Mouse (Mus musculus): ENCODE data around the gene Kif21b. TPM values are rescaled to one million over a fixed set of nuclear protein-coding genes. Genes with fewer than 3 reads are reported as not detected.

Kif21b gene
- polyA plus RNA-seq, 1 experiment from 2014 or later: 2.4 TPM

DNA sequence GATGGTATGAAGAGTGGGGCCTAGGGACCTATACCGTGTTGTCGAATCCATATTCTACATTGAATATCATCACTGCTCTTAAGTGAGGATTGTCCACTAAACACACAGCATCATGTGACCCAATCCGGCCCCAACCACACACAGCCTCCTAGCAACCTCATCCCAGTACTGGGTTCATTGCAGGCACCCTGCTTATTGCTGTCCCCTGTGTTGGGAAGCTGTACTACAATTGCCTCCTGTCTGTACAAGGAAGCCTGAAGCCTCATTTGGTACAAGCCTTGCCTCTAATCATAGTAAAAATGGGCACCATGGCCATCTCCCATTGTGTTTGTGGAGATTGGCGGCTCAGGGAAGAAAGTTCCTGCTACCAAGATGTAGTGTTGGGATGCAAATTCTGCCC lies 25.1 kb downstream of the Kif21b start:
- in situ Hi-C loops (cut with MboI; ENCODE audit: low pct_unique_long_range_greater_than_20kb): no loop called here
- DNase-seq (ENCODE audit: low read depth, low spot score) (no peak), ATAC-seq (no peak)
- TF ChIP-seq CTCF (IDR thresholded peaks at IDR 0.05): no peak
- ChIA-PET POLR2A (no interaction called here), CTCF (interaction anchor here (1.2 kb wide), 1 partner anchor 20 kb away, joined by 3 read pairs; no protein-coding TSS in a partner anchor)
- H3K27me3 ChIP-seq: no peaks in the 10 kb centered on the region

DNA sequence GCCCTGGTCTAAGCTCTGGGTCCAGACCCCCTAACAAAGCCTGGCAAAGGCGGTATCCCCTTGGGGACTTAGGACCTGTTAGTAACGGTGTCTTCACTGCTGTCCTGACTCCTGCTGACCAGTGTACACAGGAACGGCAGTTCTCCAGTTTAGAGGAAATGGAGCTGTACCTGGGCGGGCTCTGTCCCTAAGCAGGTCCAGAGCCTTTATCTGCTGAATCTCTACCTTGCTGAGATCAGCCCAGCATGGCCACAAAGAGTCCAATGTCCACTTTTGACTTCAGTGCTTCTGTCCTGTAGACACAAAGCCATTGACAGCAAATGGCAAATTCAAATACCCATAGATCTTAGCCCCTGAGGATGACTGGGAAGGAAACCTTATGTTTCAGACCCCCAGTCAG lies 25.8 kb downstream of the Kif21b start:
- ChIA-PET CTCF (no interaction called here), POLR2A (no interaction called here)
- TF ChIP-seq CTCF (IDR thresholded peaks at IDR 0.05): no peak
- DNase-seq (ENCODE audit: low read depth, low spot score) (no peak), ATAC-seq (no peak)
- in situ Hi-C loops (cut with MboI; ENCODE audit: low pct_unique_long_range_greater_than_20kb): no loop called here
- H3K27me3 ChIP-seq: no peaks in the 10 kb centered on the region

DNA sequence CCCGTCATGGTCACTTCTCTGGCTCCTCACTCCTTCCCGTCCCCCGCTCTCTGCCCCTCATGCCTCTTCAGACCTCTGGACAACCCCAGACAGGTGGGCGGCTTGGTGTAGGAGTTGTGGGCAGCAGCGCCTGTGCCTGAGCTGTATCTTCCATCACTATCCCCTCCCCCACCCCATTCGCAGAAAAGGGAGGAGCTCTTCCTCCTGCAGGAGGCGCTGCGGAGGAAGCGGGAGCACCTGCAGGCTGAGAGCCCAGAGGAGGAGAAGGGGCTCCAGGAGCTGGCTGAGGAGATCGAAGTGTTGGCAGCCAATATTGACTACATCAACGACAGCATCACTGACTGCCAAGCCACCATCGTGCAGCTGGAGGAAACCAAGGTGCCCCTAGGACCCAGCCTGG lies 28.6 kb downstream of the Kif21b start:
- in situ Hi-C loops (cut with MboI; ENCODE audit: low pct_unique_long_range_greater_than_20kb): loop anchor here (10.0 kb wide), 1 partner anchor 45 kb away; no protein-coding TSS in a partner anchor
- CTCF ChIA-PET: no interaction called here
- no peak for TF ChIP-seq CTCF (IDR thresholded peaks at IDR 0.05)
- no peaks in the 10 kb centered on the region for H3K27me3 ChIP-seq
- DNase-seq (ENCODE audit: low read depth, low spot score) (no peak), ATAC-seq (no peak)
- POLR2A ChIA-PET: no interaction called here

DNA sequence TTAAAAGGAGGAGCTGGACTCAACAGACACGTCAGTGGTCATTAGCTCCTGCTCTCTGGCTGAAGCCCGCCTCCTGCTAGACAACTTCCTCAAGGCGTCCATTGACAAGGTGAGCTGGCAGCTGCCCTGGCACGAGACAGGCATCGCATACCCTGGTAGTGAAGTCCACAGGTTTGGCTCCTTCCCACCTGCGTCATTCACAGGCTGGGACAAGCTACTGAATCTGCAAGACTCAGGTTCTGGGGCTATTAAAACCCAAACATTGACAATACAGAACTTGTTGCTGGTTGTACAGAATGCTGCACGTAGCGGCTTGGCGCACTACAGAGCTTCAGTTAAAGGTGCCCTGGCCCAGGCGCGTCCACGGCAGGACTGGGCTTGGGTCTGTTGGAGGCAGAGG lies 29.1 kb downstream of the Kif21b start:
- in situ Hi-C loops (cut with MboI; ENCODE audit: low pct_unique_long_range_greater_than_20kb): loop anchor here (10.0 kb wide), 1 partner anchor 45 kb away; no protein-coding TSS in a partner anchor
- CTCF ChIA-PET: interaction anchor here (1.1 kb wide), 1 partner anchor 10 kb away, joined by 5 read pairs; no protein-coding TSS in a partner anchor
- ATAC-seq (no peak), DNase-seq (ENCODE audit: low read depth, low spot score) (no peak)
- no peaks in the 10 kb centered on the region for H3K27me3 ChIP-seq
- POLR2A ChIA-PET: no interaction called here
- no peak for TF ChIP-seq CTCF (IDR thresholded peaks at IDR 0.05)

DNA sequence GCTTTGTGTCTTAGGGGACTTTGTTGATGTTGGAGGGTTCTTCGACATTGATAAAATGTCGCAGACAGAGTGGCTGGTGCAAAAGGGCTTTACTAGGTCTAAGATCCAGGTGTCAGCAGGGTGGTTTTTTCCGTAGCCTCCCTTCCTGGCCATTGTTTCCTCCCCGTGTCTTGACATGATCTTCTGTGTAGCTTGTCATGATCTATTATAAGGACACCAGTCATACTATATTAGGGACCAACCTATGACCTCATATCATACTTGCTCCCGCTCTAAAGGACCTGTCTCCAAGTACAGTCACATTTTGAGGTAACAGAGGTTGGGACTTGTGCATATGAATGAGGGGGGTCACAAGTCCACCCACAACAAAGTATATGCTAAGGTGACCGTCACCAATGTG lies 29.7 kb downstream of the Kif21b start:
- ChIA-PET CTCF (interaction anchor here (1.1 kb wide), 1 partner anchor 9 kb away, joined by 5 read pairs; no protein-coding TSS in a partner anchor), POLR2A (no interaction called here)
- TF ChIP-seq CTCF (IDR thresholded peaks at IDR 0.05): no peak
- in situ Hi-C loops (cut with MboI; ENCODE audit: low pct_unique_long_range_greater_than_20kb): loop anchor here (10.0 kb wide), 1 partner anchor 46 kb away; no protein-coding TSS in a partner anchor
- H3K27me3 ChIP-seq: no peaks in the 10 kb centered on the region
- DNase-seq (ENCODE audit: low read depth, low spot score): no peak
- ATAC-seq: no peak

DNA sequence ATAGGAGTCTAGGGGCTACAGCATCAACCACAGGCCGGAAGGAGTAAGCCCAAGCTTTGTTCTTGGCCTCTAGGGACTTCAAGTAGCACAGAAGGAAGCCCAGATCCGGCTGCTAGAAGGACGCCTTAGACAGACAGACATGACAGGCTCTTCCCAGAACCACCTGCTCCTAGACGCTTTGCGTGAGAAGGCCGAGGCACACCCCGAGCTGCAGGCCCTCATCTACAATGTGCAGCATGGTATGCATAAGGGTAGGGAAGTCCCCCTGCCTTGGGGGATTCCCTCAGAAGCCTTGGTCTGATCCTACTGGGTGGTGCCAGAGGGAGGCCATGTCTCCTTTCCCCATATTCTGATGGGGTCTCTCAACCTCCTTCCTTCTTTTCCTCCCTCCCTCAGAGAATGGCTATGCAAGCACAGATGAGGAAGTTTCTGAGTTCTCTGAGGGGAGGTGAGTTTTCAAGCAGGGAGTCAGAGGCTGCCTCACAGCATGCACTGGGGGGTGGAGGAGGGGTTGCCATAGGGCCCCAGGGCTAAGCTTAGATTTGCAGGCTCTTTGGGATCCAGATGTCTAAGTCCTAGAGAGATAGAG lies 30.2 kb downstream of the Kif21b start:
- no peak for TF ChIP-seq CTCF (IDR thresholded peaks at IDR 0.05)
- ATAC-seq: no peak
- CTCF ChIA-PET: interaction anchor here (1.1 kb wide), 1 partner anchor 9 kb away, joined by 5 read pairs; no protein-coding TSS in a partner anchor

DNA sequence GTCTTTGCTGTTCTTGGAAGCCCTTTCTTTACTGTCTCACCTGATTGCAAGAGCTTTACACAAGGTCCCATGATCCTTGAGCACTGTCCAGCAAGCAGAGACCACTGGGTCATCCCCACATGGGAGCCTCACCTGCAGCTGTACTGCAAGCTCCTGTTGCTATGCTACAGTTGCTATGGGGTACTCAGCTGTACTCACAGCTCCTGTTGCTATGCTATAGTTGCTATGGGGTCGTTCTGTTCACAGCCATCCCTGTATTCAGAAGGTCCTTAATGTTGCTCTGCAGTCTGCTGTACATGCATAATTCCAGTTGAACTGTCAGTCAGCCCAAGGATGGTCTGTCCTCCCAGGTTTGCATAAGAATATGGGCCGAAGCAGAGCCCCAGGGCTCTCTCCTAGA lies 34.2 kb downstream of the Kif21b start:
- in situ Hi-C loops (cut with MboI; ENCODE audit: low pct_unique_long_range_greater_than_20kb): loop anchor here (10.0 kb wide), 1 partner anchor 51 kb away; no protein-coding TSS in a partner anchor
- ATAC-seq (no peak), DNase-seq (ENCODE audit: low read depth, low spot score) (no peak)
- ChIA-PET CTCF (interaction anchor here (2.5 to 4.3 kb wide), 2 partner anchors 11 to 49 kb away, joined by 12 to 46 read pairs; no protein-coding TSS in a partner anchor), POLR2A (no interaction called here)
- H3K27me3 ChIP-seq: no peaks in the 10 kb centered on the region
- TF ChIP-seq CTCF (IDR thresholded peaks at IDR 0.05): no peak

More for the DNA sequence above, 30.2 kb downstream of the Kif21b start:
- H3K27me3 ChIP-seq: no peaks in the 10 kb centered on the region
- no peak for DNase-seq (ENCODE audit: low read depth, low spot score)
- POLR2A ChIA-PET: no interaction called here
- in situ Hi-C loops (cut with MboI; ENCODE audit: low pct_unique_long_range_greater_than_20kb): loop anchor here (10.0 kb wide), 1 partner anchor 47 kb away; no protein-coding TSS in a partner anchor

DNA sequence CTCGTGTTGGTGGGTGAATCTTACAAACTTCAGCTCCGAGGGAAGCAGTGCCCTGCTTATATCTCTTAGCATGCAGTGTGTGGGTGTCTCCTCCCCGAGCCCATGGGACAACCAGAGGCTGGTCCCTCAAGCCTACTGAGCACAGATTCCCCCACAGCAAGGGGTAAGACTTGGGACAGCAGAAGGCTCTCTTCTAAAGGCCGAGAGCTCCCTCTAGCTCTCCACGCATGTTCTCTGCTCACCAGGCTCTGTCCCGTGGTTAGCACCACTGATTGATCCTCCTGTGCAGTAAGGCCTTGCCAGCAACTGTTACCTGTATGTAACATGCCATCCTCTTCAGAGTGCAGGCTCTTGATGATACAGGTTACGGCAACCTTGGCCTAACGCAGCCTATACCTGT lies 36.5 kb downstream of the Kif21b start:
- POLR2A ChIA-PET: no interaction called here
- in situ Hi-C loops (cut with MboI; ENCODE audit: low pct_unique_long_range_greater_than_20kb): loop anchor here (10.0 kb wide), 1 partner anchor 53 kb away; no protein-coding TSS in a partner anchor
- ATAC-seq: no peak
- CTCF ChIA-PET: interaction anchor here (0.6 to 4.3 kb wide), 14 partner anchors 20 to 296 kb away, joined by 3 to 46 read pairs (median 4); partner anchors contain the start of gene Ascl5
- TF ChIP-seq CTCF (IDR thresholded peaks at IDR 0.05): no peak
- peak; percentile 4 for DNase-seq (ENCODE audit: low read depth, low spot score)
- no peaks in the 10 kb centered on the region for H3K27me3 ChIP-seq

DNA sequence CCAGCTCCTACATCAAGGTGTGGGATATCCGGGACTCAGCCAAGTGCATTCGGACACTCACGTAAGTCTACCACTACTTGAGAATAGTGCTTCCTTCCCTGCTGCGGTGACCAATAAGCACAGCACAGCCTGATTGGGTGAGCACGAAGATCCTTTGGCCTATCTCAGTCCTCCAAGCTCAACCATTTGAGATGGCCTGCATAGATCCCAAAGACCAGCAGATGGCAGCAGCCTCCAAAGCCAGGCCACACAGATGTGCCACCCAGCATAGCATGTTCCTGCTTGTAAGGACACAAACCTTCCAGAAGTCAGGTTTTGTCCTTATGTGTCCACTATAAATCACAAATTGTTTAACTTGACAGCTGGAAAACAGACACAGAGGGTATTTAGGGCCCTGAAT lies 38.9 kb downstream of the Kif21b start:
- CTCF ChIA-PET: interaction anchor here (0.6 to 1.9 kb wide), 24 partner anchors 9 to 355 kb away, joined by 3 to 11 read pairs (median 4); no protein-coding TSS in a partner anchor
- ATAC-seq (no peak), DNase-seq (ENCODE audit: low read depth, low spot score) (peak; percentile 19)
- TF ChIP-seq CTCF (IDR thresholded peaks at IDR 0.05): no peak
- in situ Hi-C loops (cut with MboI; ENCODE audit: low pct_unique_long_range_greater_than_20kb): loop anchor here (5.0 kb wide), 3 partner anchors 92 to 292 kb away; partner anchors contain the start of gene Gpr25
- POLR2A ChIA-PET: no interaction called here
- no peaks in the 10 kb centered on the region for H3K27me3 ChIP-seq

DNA sequence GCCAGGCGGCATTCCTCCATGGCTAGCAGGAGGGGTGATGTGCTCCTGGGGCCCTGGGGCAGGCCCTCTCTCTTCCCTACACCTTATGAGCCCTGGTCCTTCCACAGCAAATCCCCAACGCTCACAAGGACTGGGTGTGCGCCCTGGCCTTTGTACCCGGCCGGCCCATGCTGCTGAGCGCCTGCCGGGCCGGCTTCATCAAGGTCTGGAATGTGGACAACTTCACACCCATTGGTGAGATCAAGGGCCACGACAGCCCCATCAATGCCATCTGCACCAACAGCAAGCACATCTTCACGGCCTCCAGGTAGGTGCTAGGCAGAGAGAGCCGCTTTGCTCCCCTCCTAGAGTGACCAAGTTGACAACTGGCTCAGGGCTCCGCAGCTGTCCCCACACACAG lies 41.5 kb downstream of the Kif21b start:
- ChIA-PET POLR2A (no interaction called here), CTCF (no interaction called here)
- no peak for ATAC-seq
- no peak for DNase-seq (ENCODE audit: low read depth, low spot score)
- H3K27me3 ChIP-seq: no peaks in the 10 kb centered on the region
- no peak for TF ChIP-seq CTCF (IDR thresholded peaks at IDR 0.05)
- in situ Hi-C loops (cut with MboI; ENCODE audit: low pct_unique_long_range_greater_than_20kb): loop anchor here (5.0 kb wide), 3 partner anchors 90 to 290 kb away; partner anchors contain the start of gene Gpr25

DNA sequence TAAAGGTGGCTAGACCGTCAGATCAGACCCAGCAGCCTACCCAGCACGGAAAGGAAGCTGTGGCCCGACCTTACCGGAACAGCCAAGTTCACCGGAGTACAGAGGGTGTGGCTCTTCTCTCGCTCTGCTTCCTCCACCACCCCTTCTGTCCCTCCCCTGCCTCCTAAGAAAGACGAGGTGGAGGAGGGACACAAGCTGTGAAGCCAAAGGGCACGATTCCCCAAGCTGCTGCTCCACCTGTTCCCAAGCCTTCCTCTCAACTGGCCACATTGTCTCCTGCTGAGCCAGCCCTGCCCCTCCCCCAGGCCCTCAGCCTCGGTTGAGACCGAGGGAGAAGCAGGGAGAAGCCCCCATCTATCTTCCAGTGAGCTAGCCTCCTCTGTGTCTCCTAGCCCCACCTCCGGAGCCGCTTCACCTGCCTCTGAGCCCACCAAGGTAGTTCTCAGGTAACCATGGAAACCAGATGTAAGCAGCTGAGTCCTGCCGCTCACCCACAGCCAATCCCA lies 43.0 kb downstream of the Kif21b start:
- in situ Hi-C loops (cut with MboI; ENCODE audit: low pct_unique_long_range_greater_than_20kb): loop anchor here (5.0 kb wide), 3 partner anchors 88 to 288 kb away; partner anchors contain the start of gene Gpr25
- CTCF ChIA-PET: interaction anchor here (0.9 to 3.6 kb wide), 6 partner anchors 8 to 184 kb away, joined by 3 to 12 read pairs (median 6); no protein-coding TSS in a partner anchor
- TF ChIP-seq CTCF (IDR thresholded peaks at IDR 0.05): no peak
- no peaks in the 10 kb centered on the region for H3K27me3 ChIP-seq
- DNase-seq (ENCODE audit: low read depth, low spot score) (no peak), ATAC-seq (no peak)
- POLR2A ChIA-PET: interaction anchor here (0.8 kb wide), 1 partner anchor 58 kb away, joined by 3 read pairs; no protein-coding TSS in a partner anchor
